Mouse (Mus musculus) layer of hippocampus, adult 8-10 months (tissue): ENCODE measurements around the gene Olfr835. TPM values are rescaled to one million over a fixed set of nuclear protein-coding genes. Genes with fewer than 3 reads are reported as not detected.

Experiments used
- DNase-seq, 2 experiments: peaks; one replicate each; pipeline ENCODE4 v3.0.0; 2022; ENCODE audit warnings: low spot score in 2 of 2
- total RNA-seq, 4 experiments: library from RNA; stranded (reverse); gene quantifications; 2 replicates each; pipeline ENCODE4 v1.2.4; 2022

Gene Olfr835
- not detected for total RNA-seq

- no peak for DNase-seq
Measured at GRCm38 (mm10) chr9:19032435-19032834, at the start of gene Olfr835. Olfr835 (plus strand) TSS chr9:19032735.

DNA sequence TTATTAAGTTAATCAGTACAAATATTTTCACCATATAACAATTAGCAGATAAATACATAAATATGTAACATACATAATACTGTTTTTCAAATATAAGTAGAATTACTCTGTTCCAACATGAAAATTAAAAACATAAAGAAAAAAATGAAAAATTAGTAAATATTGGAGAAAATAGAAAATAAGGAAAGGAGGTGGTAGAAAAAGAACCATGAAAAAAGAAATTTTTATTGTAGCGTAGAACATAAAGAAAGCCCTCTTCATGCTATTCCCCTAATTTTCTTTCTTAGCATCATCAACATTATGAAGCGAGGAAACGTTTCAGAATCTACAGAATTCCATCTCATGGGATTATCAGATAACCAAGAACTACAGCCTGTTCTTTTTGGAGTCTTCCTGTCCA lies 44.8 kb upstream of the Olfr835 start, which contains the start of gene Olfr834:
TSS of gene Olfr834 (plus strand) at position 301 of the 400 bp plus-strand sequence.
- DNase-seq: no peak

DNA sequence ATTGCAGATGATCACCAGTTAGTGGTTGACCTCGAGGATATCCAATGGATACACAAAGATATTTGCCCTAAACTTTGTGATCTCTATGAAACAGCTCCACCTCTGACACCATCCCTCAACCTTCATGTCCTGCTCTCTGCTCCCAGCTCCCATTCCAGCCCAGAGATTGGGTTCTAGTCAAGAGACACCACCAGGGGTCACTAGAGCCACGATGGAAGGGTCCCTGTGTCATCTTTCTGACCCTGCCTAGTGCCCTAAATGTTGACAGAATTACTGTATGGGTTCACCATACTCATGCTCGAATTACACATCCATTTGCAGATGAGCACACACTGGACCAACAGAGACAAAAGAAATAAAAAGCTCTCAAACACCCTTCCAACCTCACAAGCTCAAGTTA lies 52.5 kb downstream of the Olfr835 start:
- no peak for DNase-seq

Other genes starting within 250 kb of the Olfr835 start
- not detected for gene Olfr828, start 213.2 kb upstream of the Olfr835 start, total RNA-seq
- not detected for gene Olfr829, start 177.8 kb upstream of the Olfr835 start, total RNA-seq
- gene Olfr830, start 158.0 kb upstream of the Olfr835 start, total RNA-seq: not detected
- gene Olfr832, start 95.6 kb upstream of the Olfr835 start, total RNA-seq: not detected
- gene Olfr834, start 44.7 kb upstream of the Olfr835 start, total RNA-seq: not detected
- not detected for gene Olfr836, start 87.6 kb downstream of the Olfr835 start, total RNA-seq
- gene Olfr837, start 103.6 kb downstream of the Olfr835 start, total RNA-seq: not detected
- under 1 TPM in 2 of 4 experiments, not detected in 2; 0.09 to 0.10 TPM for gene Olfr839-ps1, start 144.6 kb downstream of the Olfr835 start, total RNA-seq
- gene Olfr843, start 219.3 kb downstream of the Olfr835 start, total RNA-seq: not detected